Mouse (Mus musculus): ENCODE data around the gene Gm21969.

- TF ChIP-seq CTCF (IDR thresholded peaks at IDR 0.05; ENCODE audit: low read depth, low read length) = no peak
- TF ChIP-seq GATA1 (IDR thresholded peaks at IDR 0.05; ENCODE audit: borderline replicate concordance, low read length) = no peak
- TF ChIP-seq TAL1 (conservative IDR thresholded peaks at IDR 0.05; ENCODE audit: low read depth, low read length) = no peak
- TF ChIP-seq GATA2 (IDR thresholded peaks at IDR 0.05; ENCODE audit: borderline replicate concordance, low read depth, low read length) = no peak
- TF ChIP-seq POLR2AphosphoS5 (IDR thresholded peaks at IDR 0.05; ENCODE audit: insufficient replicate concordance, low read depth, low read length) = no peak
These were observed 47.0 kb upstream of the Gm21969 start for GRCm38 (mm10) chr4:139555951-139556350.

Data from G1E (cell line).